Mouse (Mus musculus): Measurements from ENCODE around the gene Hsd17b14. TPM values are rescaled to one million over a fixed set of nuclear protein-coding genes. Genes with fewer than 3 reads are reported as not detected.

The Hsd17b14 gene
- polyA plus RNA-seq, 1 experiment from 2014 or later, result 0.45 TPM

DNA sequence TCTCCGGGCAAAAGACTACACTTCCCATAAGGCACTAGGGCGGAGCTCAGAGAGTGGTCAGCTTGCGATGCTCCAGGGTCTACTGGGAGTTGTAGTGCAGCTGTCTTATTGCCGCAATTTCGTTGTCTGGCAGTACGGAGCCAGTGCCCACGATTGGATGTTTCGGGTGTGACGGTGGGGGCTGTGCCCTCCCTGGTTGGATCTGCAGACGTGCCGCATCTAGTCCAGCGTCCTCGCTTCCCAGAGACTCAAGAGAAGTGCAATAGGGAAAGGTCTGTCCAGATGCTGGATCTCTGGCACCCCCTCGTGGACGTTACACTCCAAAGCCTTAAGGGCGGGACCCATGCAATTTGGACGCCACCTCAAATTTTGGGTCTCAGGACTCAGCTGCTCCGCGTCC is 34.5 kb downstream of the Hsd17b14 start:
- no peaks in the 10 kb centered on the region for H3K36me3 ChIP-seq (ENCODE audit: control insufficient read depth, insufficient read depth, low read length)
- H3K4me1 ChIP-seq (replicated peaks; ENCODE audit: control insufficient read depth, insufficient read depth, low read length), result no peaks in the 10 kb centered on the region
- peak overlapping the region; percentile 47; the same call in 1 of the 2 replicates for H3K9ac ChIP-seq (ENCODE audit: low read depth, low read length)
- peak overlapping the region; percentile 25 for H3K4me3 ChIP-seq (ENCODE audit: low read depth, low read length)
- no peaks in the 10 kb centered on the region for H3K9me3 ChIP-seq (ENCODE audit: control insufficient read depth, low read length)
- 5% methylated on average over 19 of the region's 19 CpGs for WGBS
- peak; percentile 94 for DNase-seq (ENCODE audit: low spot score)
- H3K27ac ChIP-seq (ENCODE audit: low read depth, low read length), result no peak overlapping the region; the same call in 1 of the 2 replicates
- peak; percentile 97 for ATAC-seq (ENCODE audit: low FRiP score)
- peak overlapping the region; percentile 41 for H3K4me2 ChIP-seq (replicated peaks; ENCODE audit: low read depth, low read length)
- no peaks in the 10 kb centered on the region for H3K27me3 ChIP-seq (ENCODE audit: control insufficient read depth, insufficient read depth, low read length)

DNA sequence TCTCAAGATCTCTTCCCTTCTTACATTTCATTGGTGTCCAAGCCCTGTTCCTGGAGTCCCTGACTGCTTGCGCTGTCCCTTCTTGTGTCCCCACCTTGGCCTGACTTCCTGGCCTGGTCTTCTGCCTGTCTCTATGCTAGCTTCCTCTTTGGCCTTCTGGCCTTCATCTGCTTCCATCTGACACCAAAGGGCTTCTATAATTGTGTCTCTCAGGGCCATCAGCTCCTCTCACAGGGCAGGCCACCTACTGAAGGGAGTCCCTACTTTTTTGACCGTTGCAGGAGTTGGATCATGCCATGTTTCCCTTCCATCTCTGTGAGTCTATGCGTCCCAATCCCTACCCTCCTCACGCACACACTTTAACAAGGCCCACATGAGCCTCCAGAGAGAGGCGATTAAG is 35.2 kb downstream of the Hsd17b14 start:
- ATAC-seq (ENCODE audit: low FRiP score), result no peak
- H3K4me3 ChIP-seq (ENCODE audit: low read depth, low read length), result no peak overlapping the region
- WGBS, result 95% methylated on average over 5 of the region's 5 CpGs

DNA sequence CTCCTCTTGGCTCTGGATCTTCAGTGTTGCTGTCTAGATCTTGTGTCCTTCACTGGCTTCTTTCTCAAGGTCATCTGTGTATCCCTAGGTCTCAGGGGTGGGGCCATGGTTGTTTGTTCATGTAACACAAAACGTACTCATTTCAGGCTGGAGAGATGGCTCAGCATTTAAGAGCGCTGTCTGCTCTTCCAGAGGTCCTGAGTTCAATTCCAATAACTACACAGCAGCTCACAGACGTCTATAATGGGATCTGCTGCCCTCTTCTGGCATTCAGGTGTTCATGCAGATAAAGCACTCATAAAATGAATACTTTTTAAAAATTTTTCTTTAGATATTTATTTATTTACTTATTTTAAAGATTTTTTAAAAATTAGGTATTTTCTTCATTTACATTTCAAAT is 36.2 kb downstream of the Hsd17b14 start:
- ATAC-seq (ENCODE audit: low FRiP score) (no peak), DNase-seq (ENCODE audit: low spot score) (no peak)
- no peak overlapping the region for H3K27ac ChIP-seq (ENCODE audit: low read depth, low read length)
- H3K27me3 ChIP-seq (ENCODE audit: control insufficient read depth, insufficient read depth, low read length), result no peaks in the 10 kb centered on the region
- H3K4me3 ChIP-seq (ENCODE audit: low read depth, low read length), result no peak overlapping the region
- H3K9me3 ChIP-seq (ENCODE audit: control insufficient read depth, low read length), result no peaks in the 10 kb centered on the region
- WGBS, result 70% methylated on average over 3 of the region's 3 CpGs
- H3K9ac ChIP-seq (ENCODE audit: low read depth, low read length), result no peak overlapping the region
- no peaks in the 10 kb centered on the region for H3K4me1 ChIP-seq (replicated peaks; ENCODE audit: control insufficient read depth, insufficient read depth, low read length)
- no peaks in the 10 kb centered on the region for H3K36me3 ChIP-seq (ENCODE audit: control insufficient read depth, insufficient read depth, low read length)
- H3K4me2 ChIP-seq (replicated peaks; ENCODE audit: low read depth, low read length), result no peak overlapping the region

More for the DNA sequence above, 35.2 kb downstream of the Hsd17b14 start:
- H3K27ac ChIP-seq (ENCODE audit: low read depth, low read length), result no peak overlapping the region
- DNase-seq (ENCODE audit: low spot score), result no peak
- no peaks in the 10 kb centered on the region for H3K27me3 ChIP-seq (ENCODE audit: control insufficient read depth, insufficient read depth, low read length)
- no peaks in the 10 kb centered on the region for H3K4me1 ChIP-seq (replicated peaks; ENCODE audit: control insufficient read depth, insufficient read depth, low read length)
- H3K36me3 ChIP-seq (ENCODE audit: control insufficient read depth, insufficient read depth, low read length), result no peaks in the 10 kb centered on the region
- no peak overlapping the region for H3K9ac ChIP-seq (ENCODE audit: low read depth, low read length)
- no peaks in the 10 kb centered on the region for H3K9me3 ChIP-seq (ENCODE audit: control insufficient read depth, low read length)
- no peak overlapping the region for H3K4me2 ChIP-seq (replicated peaks; ENCODE audit: low read depth, low read length)

DNA sequence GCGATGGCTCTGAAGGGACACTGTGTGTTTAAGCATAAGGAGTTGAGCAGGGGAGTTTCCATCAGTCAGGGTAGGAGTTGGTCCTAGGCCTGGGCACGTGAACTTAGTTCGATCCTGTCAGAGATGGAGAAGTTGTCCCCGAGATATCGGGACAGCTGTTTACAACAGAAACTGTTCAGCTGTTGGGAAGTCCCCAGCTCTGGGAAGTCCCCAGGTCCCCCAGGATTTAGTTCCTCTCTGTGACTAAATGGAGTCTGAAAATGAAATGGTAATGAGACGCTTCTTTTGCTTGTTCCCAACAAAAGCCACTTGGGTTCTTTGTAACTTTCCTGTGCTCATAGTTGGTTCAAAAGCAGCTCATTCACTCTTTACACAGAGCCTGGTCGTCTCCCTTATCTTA is 37.2 kb downstream of the Hsd17b14 start:
- H3K9ac ChIP-seq (ENCODE audit: low read depth, low read length), result no peak overlapping the region
- H3K9me3 ChIP-seq (ENCODE audit: control insufficient read depth, low read length), result no peaks in the 10 kb centered on the region
- no peaks in the 10 kb centered on the region for H3K36me3 ChIP-seq (ENCODE audit: control insufficient read depth, insufficient read depth, low read length)
- H3K27ac ChIP-seq (ENCODE audit: low read depth, low read length), result no peak overlapping the region
- ATAC-seq (ENCODE audit: low FRiP score), result no peak
- no peaks in the 10 kb centered on the region for H3K27me3 ChIP-seq (ENCODE audit: control insufficient read depth, insufficient read depth, low read length)
- no peak overlapping the region for H3K4me2 ChIP-seq (replicated peaks; ENCODE audit: low read depth, low read length)
- DNase-seq (ENCODE audit: low spot score), result no peak
- no peaks in the 10 kb centered on the region for H3K4me1 ChIP-seq (replicated peaks; ENCODE audit: control insufficient read depth, insufficient read depth, low read length)
- no peak overlapping the region for H3K4me3 ChIP-seq (ENCODE audit: low read depth, low read length)
- WGBS, result 81% methylated on average over 7 of the region's 7 CpGs

DNA sequence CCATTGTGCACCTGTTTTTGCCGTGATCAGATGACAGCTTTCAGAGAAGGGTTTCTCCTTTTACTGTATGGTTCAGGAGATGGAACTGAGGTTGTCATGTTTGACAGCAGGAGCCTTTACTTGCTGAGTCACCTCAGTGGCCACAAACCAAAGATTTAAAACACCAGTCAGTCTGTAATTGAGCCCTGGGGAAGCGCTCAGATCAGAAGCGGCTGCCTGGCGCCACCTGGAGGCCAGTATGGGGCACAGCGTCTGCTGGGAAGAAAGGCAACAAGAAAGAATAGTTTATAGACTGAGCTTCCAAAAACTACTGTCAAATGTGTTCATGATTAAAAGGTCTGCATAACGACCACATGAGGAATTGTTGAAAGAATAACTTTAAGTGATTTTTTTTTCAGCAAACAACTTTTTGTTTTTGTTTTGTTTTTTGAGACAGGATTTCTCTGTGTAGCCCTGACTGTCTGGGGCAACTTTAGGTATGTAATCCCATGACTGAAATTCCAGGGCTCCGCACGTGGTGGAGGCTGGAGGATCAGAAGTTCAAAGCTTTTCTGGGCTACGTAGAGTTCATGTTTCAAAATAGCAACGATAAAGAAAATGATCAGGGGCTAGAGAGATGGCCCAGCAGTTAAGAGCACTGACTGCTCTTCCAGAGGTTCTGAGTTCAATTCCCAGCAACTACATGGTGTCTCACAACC is 38.6 kb downstream of the Hsd17b14 start:
- Histone ChIP-seq H3K4me1 (replicated peaks; ENCODE audit: control insufficient read depth, insufficient read depth, low read length) (no peaks in the 10 kb centered on the region), H3K9ac (ENCODE audit: low read depth, low read length) (no peak overlapping the region), H3K9me3 (ENCODE audit: control insufficient read depth, low read length) (no peaks in the 10 kb centered on the region), H3K4me3 (ENCODE audit: low read depth, low read length) (no peak overlapping the region), H3K27ac (ENCODE audit: low read depth, low read length) (no peak overlapping the region), H3K27me3 (ENCODE audit: control insufficient read depth, insufficient read depth, low read length) (no peaks in the 10 kb centered on the region), H3K4me2 (replicated peaks; ENCODE audit: low read depth, low read length) (no peak overlapping the region), H3K36me3 (ENCODE audit: control insufficient read depth, insufficient read depth, low read length) (no peaks in the 10 kb centered on the region)
- WGBS, result 27% methylated on average over 10 of the region's 10 CpGs
- ATAC-seq (ENCODE audit: low FRiP score) (no peak), DNase-seq (ENCODE audit: low spot score) (peak; percentile 80)

- Histone ChIP-seq H3K4me1 (replicated peaks; ENCODE audit: control insufficient read depth, insufficient read depth, low read length) (no peaks in the 10 kb centered on the region), H3K36me3 (ENCODE audit: control insufficient read depth, insufficient read depth, low read length) (no peaks in the 10 kb centered on the region), H3K27me3 (ENCODE audit: control insufficient read depth, insufficient read depth, low read length) (no peaks in the 10 kb centered on the region), H3K27ac (ENCODE audit: low read depth, low read length) (no peak overlapping the region), H3K9ac (ENCODE audit: low read depth, low read length) (no peak overlapping the region), H3K4me3 (ENCODE audit: low read depth, low read length) (no peak overlapping the region), H3K9me3 (ENCODE audit: control insufficient read depth, low read length) (no peaks in the 10 kb centered on the region), H3K4me2 (replicated peaks; ENCODE audit: low read depth, low read length) (no peak overlapping the region)
- WGBS, result 86% methylated on average over 4 of the region's 4 CpGs
- ATAC-seq (ENCODE audit: low FRiP score), result no peak
- no peak for DNase-seq (ENCODE audit: low spot score)
Observed at GRCm38 (mm10) chr7:45595176-45595575, 40.5 kb downstream of the Hsd17b14 start.

GRCm38 (mm10) chr7:45596107-45596506 is 41.4 kb downstream of the Hsd17b14 start:
- H3K9me3 ChIP-seq (ENCODE audit: control insufficient read depth, low read length), result no peaks in the 10 kb centered on the region
- no peak overlapping the region for H3K27ac ChIP-seq (ENCODE audit: low read depth, low read length)
- H3K9ac ChIP-seq (ENCODE audit: low read depth, low read length), result no peak overlapping the region
- DNase-seq (ENCODE audit: low spot score) (no peak), ATAC-seq (ENCODE audit: low FRiP score) (no peak)
- H3K27me3 ChIP-seq (ENCODE audit: control insufficient read depth, insufficient read depth, low read length), result no peaks in the 10 kb centered on the region
- WGBS, result 85% methylated on average over 1 of the region's 1 CpGs
- H3K4me3 ChIP-seq (ENCODE audit: low read depth, low read length), result no peak overlapping the region
- no peak overlapping the region for H3K4me2 ChIP-seq (replicated peaks; ENCODE audit: low read depth, low read length)
- no peaks in the 10 kb centered on the region for H3K36me3 ChIP-seq (ENCODE audit: control insufficient read depth, insufficient read depth, low read length)
- H3K4me1 ChIP-seq (replicated peaks; ENCODE audit: control insufficient read depth, insufficient read depth, low read length), result no peaks in the 10 kb centered on the region

DNA sequence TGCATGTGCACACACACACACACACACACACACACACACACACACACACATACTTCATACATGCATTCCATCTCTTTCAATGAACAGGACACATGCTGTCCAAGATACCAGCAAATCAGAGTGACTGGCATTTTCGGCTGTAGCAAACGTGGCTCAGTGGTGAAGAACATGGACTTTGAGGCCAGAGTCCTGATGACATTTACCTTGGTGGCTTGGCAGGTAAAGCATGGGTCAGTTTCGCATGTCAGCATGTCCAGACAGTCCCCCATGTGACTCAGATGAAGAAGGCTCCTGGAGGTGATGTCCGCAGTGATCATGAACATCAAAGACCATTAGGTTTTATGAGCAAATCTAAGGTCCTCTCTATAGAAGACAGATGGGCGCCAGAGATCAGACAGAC is 42.3 kb downstream of the Hsd17b14 start:
- WGBS, result 89% methylated on average over 5 of the region's 5 CpGs
- H3K9ac ChIP-seq (ENCODE audit: low read depth, low read length), result no peak overlapping the region
- H3K36me3 ChIP-seq (ENCODE audit: control insufficient read depth, insufficient read depth, low read length), result no peaks in the 10 kb centered on the region
- ATAC-seq (ENCODE audit: low FRiP score) (no peak), DNase-seq (ENCODE audit: low spot score) (no peak)
- H3K27me3 ChIP-seq (ENCODE audit: control insufficient read depth, insufficient read depth, low read length), result no peaks in the 10 kb centered on the region
- no peak overlapping the region for H3K4me3 ChIP-seq (ENCODE audit: low read depth, low read length)
- H3K27ac ChIP-seq (ENCODE audit: low read depth, low read length), result no peak overlapping the region
- H3K4me2 ChIP-seq (replicated peaks; ENCODE audit: low read depth, low read length), result no peak overlapping the region
- H3K4me1 ChIP-seq (replicated peaks; ENCODE audit: control insufficient read depth, insufficient read depth, low read length), result no peaks in the 10 kb centered on the region
- no peaks in the 10 kb centered on the region for H3K9me3 ChIP-seq (ENCODE audit: control insufficient read depth, low read length)

DNA sequence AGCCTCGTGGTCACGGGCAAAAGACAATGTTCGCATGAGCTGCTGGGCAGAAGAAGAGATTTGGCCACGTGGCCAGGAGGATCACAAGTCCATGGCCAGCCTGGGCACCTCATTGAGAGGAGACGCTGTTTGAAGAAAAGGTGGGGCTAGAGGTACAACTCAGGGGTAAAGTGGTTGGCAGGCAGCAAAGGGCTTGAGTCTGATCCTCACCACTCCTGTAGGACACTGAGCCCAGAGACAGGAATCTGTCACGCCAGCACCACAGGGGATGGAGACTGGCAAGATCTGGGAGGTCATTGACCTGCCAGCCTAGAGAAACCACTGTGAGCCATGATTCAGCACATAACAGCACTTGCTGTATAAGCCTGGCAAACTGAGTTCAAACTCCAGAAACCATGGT is 42.8 kb downstream of the Hsd17b14 start:
- DNase-seq (ENCODE audit: low spot score), result no peak
- H3K9ac ChIP-seq (ENCODE audit: low read depth, low read length), result no peak overlapping the region

More for the DNA sequence above, 42.8 kb downstream of the Hsd17b14 start:
- H3K27ac ChIP-seq (ENCODE audit: low read depth, low read length), result no peak overlapping the region
- H3K9me3 ChIP-seq (ENCODE audit: control insufficient read depth, low read length), result no peaks in the 10 kb centered on the region
- H3K4me2 ChIP-seq (replicated peaks; ENCODE audit: low read depth, low read length), result no peak overlapping the region
- no peak for ATAC-seq (ENCODE audit: low FRiP score)
- whole genome bisulfite sequencing, result 86% methylated on average over 6 of the region's 6 CpGs
- H3K4me1 ChIP-seq (replicated peaks; ENCODE audit: control insufficient read depth, insufficient read depth, low read length), result no peaks in the 10 kb centered on the region
- no peaks in the 10 kb centered on the region for H3K36me3 ChIP-seq (ENCODE audit: control insufficient read depth, insufficient read depth, low read length)
- H3K27me3 ChIP-seq (ENCODE audit: control insufficient read depth, insufficient read depth, low read length), result no peaks in the 10 kb centered on the region
- H3K4me3 ChIP-seq (ENCODE audit: low read depth, low read length), result no peak overlapping the region

All from hindbrain, embryonic 11.5 days (tissue).